Mouse (Mus musculus) forebrain, embryonic 13.5 days (tissue): Measurements from ENCODE around the gene Hnrnph3. TPM values are rescaled to one million over a fixed set of nuclear protein-coding genes. Genes with fewer than 3 reads are reported as not detected.

ENCODE experiments used
- ATAC-seq: fragments of 200-750 bp; cut with Nextera tagmentation; 2 replicates; pipeline ENCODE4 v1.8.0; 2017
- H3K27ac ChIP-seq: fragments of 300-500 bp; sonication (generic); 2 replicates; pipeline ENCODE4 v1.5.1; 2015; ENCODE audit warnings: inconsistent platforms, mild to moderate bottlenecking, moderate library complexity
- H3K27me3 ChIP-seq: fragments of 300-500 bp; sonication (generic); 2 replicates; pipeline ENCODE4 v1.6.1; 2015; ENCODE audit warnings: mild to moderate bottlenecking, inconsistent platforms
- H3K36me3 ChIP-seq: fragments of 300-500 bp; sonication (generic); 2 replicates; pipeline ENCODE4 v1.6.1; 2015; ENCODE audit warnings: mild to moderate bottlenecking, inconsistent platforms; ENCODE audit not compliant: poor library complexity, severe bottlenecking
- H3K4me1 ChIP-seq: fragments of 300-500 bp; sonication (generic); 2 replicates; pipeline ENCODE4 v1.6.1; 2015; ENCODE audit warnings: inconsistent platforms
- H3K4me2 ChIP-seq: fragments of 300-500 bp; sonication (generic); 2 replicates; pipeline ENCODE4 v1.6.1; 2015; ENCODE audit warnings: inconsistent platforms, mild to moderate bottlenecking, moderate library complexity
- H3K4me3 ChIP-seq: fragments of 300-500 bp; sonication (generic); 2 replicates; pipeline ENCODE4 v1.5.1; 2015; ENCODE audit warnings: mild to moderate bottlenecking, inconsistent platforms
- H3K9ac ChIP-seq: fragments of 300-500 bp; sonication (generic); 2 replicates; pipeline ENCODE4 v1.6.1; 2015; ENCODE audit warnings: mild to moderate bottlenecking, inconsistent platforms
- H3K9me3 ChIP-seq: fragments of 300-500 bp; sonication (generic); replicated peaks from 2 replicates; pipeline ENCODE4 v1.6.1; 2016; ENCODE audit warnings: inconsistent platforms
- WGBS: fragments of 180-500 bp; shearing (Covaris S2); methylation state at CpG from one replicate; pipeline ENCODE4 v1.1.7; 2015; 5-methylcytosine and 5-hydroxymethylcytosine counted together
- polyA plus RNA-seq: library from polyadenylated mRNA; unstranded; fragments of >200 nt; fragmentation: Nextera tagmentation; extraction: Ambion mirVana; gene quantifications from 2 replicates; pipeline ENCODE4 v1.2.1, GENCODE M21; 2015

Hnrnph3 gene
- polyA plus RNA-seq, 1 experiment from 2014 or later = 242 TPM

- no peak overlapping the region for H3K4me3 ChIP-seq
- peaks cover 94% of the 10 kb centered on the region for H3K36me3 ChIP-seq
- no peak overlapping the region for H3K9ac ChIP-seq
- ATAC-seq = peak; percentile 20
- H3K9me3 ChIP-seq = no peaks in the 10 kb centered on the region
- H3K27me3 ChIP-seq = no peaks in the 10 kb centered on the region
- 83% methylated on average over 4 of the region's 4 CpGs for WGBS
- H3K4me1 ChIP-seq = no peaks in the 10 kb centered on the region
- H3K27ac ChIP-seq = no peak overlapping the region
- H3K4me2 ChIP-seq = no peak overlapping the region
Measured at GRCm38 (mm10) chr10:63010268-63010667, 13.7 kb downstream of the Hnrnph3 start.

GRCm38 (mm10) chr10:63008193-63008592 lies 15.8 kb downstream of the Hnrnph3 start:
- no peaks in the 10 kb centered on the region for H3K9me3 ChIP-seq
- ATAC-seq = no peak
- peaks cover 95% of the 10 kb centered on the region for H3K36me3 ChIP-seq
- no peak overlapping the region for H3K4me2 ChIP-seq
- no peak overlapping the region for H3K4me3 ChIP-seq
- no peak overlapping the region for H3K27ac ChIP-seq
- 72% methylated on average over 3 of the region's 3 CpGs for WGBS
- no peaks in the 10 kb centered on the region for H3K27me3 ChIP-seq
- no peak overlapping the region for H3K9ac ChIP-seq
- no peaks in the 10 kb centered on the region for H3K4me1 ChIP-seq

DNA sequence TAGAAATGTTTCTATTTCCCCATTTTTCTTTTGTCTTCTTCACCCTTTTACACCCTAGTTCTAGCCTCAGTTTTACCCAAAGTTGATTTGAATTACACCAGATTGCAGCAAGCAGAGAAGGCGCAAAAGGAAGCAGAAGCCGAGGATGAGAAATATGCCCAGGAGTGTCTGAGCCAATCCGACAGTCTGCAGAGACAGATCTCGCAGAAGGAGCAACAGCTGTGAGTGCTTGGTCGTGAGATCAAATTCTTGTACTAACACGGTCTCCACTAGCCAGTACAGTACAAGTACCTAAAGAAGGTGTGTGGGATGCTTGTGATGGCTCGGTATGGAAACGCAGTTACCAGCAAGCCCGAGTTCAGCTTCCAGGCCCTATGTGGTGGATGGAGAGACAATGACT lies 19.5 kb downstream of the Hnrnph3 start:
- H3K9ac ChIP-seq = no peak overlapping the region
- no peak for ATAC-seq
- no peaks in the 10 kb centered on the region for H3K4me1 ChIP-seq
- H3K27me3 ChIP-seq = no peaks in the 10 kb centered on the region
- no peak overlapping the region for H3K27ac ChIP-seq
- no peak overlapping the region for H3K4me3 ChIP-seq
- H3K4me2 ChIP-seq = no peak overlapping the region
- no peaks in the 10 kb centered on the region for H3K9me3 ChIP-seq
- H3K36me3 ChIP-seq = peaks cover 95% of the 10 kb centered on the region
- 89% methylated on average over 9 of the region's 9 CpGs for WGBS

- no peak for ATAC-seq
- WGBS = 78% methylated on average over 9 of the region's 9 CpGs
- no peak overlapping the region for H3K4me2 ChIP-seq
Measured at GRCm38 (mm10) chr10:63003252-63003651, 20.8 kb downstream of the Hnrnph3 start.

DNA sequence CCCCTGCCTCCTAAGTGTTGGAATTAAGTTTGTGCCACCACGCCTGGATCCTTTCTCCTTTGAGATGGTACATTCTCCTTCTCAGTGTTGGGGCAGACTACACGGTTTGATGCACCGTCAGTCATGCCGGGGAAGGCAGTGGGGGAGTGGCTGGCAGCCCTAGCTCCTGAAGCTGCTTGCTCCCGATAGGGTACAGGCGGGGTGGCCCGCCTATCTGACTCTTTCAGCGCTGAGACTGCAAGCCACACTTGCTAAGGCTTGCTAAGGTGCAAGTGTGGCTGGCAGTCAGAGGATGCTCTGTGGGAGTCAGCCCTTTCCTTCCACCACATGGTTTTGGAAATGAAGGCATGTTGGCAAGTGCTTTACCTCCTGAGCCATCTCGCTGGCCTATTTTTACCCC lies 23.4 kb downstream of the Hnrnph3 start:
- no peak overlapping the region for H3K27ac ChIP-seq
- no peak overlapping the region for H3K4me3 ChIP-seq
- H3K36me3 ChIP-seq = peaks cover 95% of the 10 kb centered on the region
- no peak overlapping the region for H3K4me2 ChIP-seq
- H3K9ac ChIP-seq = no peak overlapping the region
- no peaks in the 10 kb centered on the region for H3K4me1 ChIP-seq
- no peak for ATAC-seq
- H3K27me3 ChIP-seq = no peaks in the 10 kb centered on the region
- no peaks in the 10 kb centered on the region for H3K9me3 ChIP-seq
- 76% methylated on average over 9 of the region's 9 CpGs for WGBS

More at GRCm38 (mm10) chr10:63003252-63003651, 20.8 kb downstream of the Hnrnph3 start:
- Histone ChIP-seq H3K27me3 (no peaks in the 10 kb centered on the region), H3K9me3 (no peaks in the 10 kb centered on the region), H3K4me1 (no peaks in the 10 kb centered on the region), H3K27ac (no peak overlapping the region), H3K9ac (no peak overlapping the region), H3K36me3 (peaks cover 96% of the 10 kb centered on the region), H3K4me3 (no peak overlapping the region)

DNA sequence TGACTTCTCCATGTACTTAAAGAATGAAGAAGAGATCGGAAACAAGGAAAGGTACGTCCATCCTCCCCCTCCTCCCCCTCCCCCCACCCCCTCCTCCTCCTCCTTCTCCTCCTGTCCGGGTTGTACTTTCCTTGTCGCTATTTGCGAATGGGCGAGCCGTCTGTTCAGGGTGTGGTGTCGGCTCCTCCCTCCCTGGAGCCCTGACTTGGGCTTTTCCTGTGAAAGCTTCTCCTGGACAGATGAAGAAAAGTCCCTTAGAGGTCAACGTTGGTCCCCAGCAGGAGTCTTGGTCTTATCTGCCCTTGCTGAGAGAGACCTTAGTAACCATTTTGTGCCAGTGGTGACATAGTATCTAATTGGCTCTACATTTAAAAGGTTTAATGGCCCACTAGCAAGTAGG lies 30.0 kb downstream of the Hnrnph3 start:
- Histone ChIP-seq H3K4me1 (no peaks in the 10 kb centered on the region), H3K9me3 (no peaks in the 10 kb centered on the region), H3K4me3 (no peak overlapping the region), H3K27me3 (no peaks in the 10 kb centered on the region), H3K36me3 (peaks cover 96% of the 10 kb centered on the region), H3K4me2 (no peak overlapping the region), H3K9ac (no peak overlapping the region), H3K27ac (no peak overlapping the region)
- WGBS = 88% methylated on average over 4 of the region's 9 CpGs
- no peak for ATAC-seq

DNA sequence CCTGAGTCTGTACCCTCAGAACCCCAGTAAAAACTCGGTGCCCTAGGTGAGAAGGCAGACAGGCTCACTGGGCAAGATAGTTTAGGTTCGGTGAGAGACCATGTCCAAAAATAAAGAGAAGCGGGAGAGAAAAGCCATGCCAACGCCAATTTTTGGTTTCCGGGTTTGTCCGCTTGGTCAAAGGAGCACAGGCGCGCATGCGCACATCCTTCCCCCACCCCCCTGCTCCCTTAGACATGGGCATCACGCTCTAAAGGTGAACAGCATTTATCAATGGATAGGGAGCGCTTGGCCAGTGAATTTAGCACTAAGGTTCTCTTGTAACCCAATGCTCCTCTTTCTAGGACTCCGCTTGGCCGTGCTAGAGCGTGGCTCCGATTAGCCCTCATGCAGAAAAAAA lies 33.4 kb downstream of the Hnrnph3 start:
- no peak overlapping the region for H3K4me3 ChIP-seq
- no peaks in the 10 kb centered on the region for H3K4me1 ChIP-seq
- H3K9ac ChIP-seq = no peak overlapping the region
- H3K27me3 ChIP-seq = no peaks in the 10 kb centered on the region
- H3K27ac ChIP-seq = no peak overlapping the region
- peaks cover 81% of the 10 kb centered on the region for H3K36me3 ChIP-seq
- ATAC-seq = no peak
- H3K9me3 ChIP-seq = no peaks in the 10 kb centered on the region
- WGBS = 92% methylated on average over 15 of the region's 15 CpGs
- no peak overlapping the region for H3K4me2 ChIP-seq

DNA sequence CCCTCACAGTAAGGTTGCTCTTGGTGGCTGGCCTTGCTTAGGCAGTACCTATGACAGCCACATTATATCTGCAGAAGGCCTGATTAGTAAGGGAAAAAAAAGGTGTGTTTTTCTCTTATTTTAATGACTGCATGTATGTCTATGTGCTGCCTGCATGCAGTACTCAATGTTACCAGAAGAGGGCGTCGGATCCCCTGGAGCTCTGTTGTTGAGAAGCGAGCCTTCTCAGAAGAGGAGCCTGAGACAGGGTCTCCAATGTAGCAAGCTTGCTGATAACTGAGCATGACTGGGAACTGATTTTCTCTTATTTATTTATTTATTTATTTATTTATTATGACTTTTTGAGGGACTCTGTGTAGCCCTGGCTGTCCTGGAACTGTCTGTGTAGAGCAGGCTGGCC lies 36.7 kb downstream of the Hnrnph3 start:
- Histone ChIP-seq H3K27ac (no peak overlapping the region), H3K36me3 (peaks cover 79% of the 10 kb centered on the region), H3K4me3 (no peak overlapping the region), H3K27me3 (no peaks in the 10 kb centered on the region), H3K4me2 (no peak overlapping the region), H3K4me1 (no peaks in the 10 kb centered on the region), H3K9me3 (no peaks in the 10 kb centered on the region), H3K9ac (no peak overlapping the region)
- no peak for ATAC-seq
- WGBS = 15% methylated on average over 3 of the region's 3 CpGs

- WGBS = 92% methylated on average over 6 of the region's 6 CpGs
- no peaks in the 10 kb centered on the region for H3K27me3 ChIP-seq
- ATAC-seq = no peak
- H3K9me3 ChIP-seq = no peaks in the 10 kb centered on the region
- peaks cover 12% of the 10 kb centered on the region for H3K4me1 ChIP-seq
- no peak overlapping the region for H3K4me3 ChIP-seq
- H3K9ac ChIP-seq = no peak overlapping the region
- no peak overlapping the region for H3K27ac ChIP-seq
- H3K36me3 ChIP-seq = peaks cover 51% of the 10 kb centered on the region
- H3K4me2 ChIP-seq = no peak overlapping the region
Measured at GRCm38 (mm10) chr10:62984495-62984894, 39.5 kb downstream of the Hnrnph3 start.

- no peak for ATAC-seq
- 96% methylated on average over 11 of the region's 11 CpGs for WGBS
- H3K9me3 ChIP-seq = no peaks in the 10 kb centered on the region
- H3K36me3 ChIP-seq = peaks cover 46% of the 10 kb centered on the region
- no peaks in the 10 kb centered on the region for H3K27me3 ChIP-seq
- H3K4me2 ChIP-seq = no peak overlapping the region
- H3K4me3 ChIP-seq = no peak overlapping the region
- peaks cover 13% of the 10 kb centered on the region for H3K4me1 ChIP-seq
- no peak overlapping the region for H3K27ac ChIP-seq
- no peak overlapping the region for H3K9ac ChIP-seq
Measured at GRCm38 (mm10) chr10:62984072-62984471, 39.9 kb downstream of the Hnrnph3 start.

DNA sequence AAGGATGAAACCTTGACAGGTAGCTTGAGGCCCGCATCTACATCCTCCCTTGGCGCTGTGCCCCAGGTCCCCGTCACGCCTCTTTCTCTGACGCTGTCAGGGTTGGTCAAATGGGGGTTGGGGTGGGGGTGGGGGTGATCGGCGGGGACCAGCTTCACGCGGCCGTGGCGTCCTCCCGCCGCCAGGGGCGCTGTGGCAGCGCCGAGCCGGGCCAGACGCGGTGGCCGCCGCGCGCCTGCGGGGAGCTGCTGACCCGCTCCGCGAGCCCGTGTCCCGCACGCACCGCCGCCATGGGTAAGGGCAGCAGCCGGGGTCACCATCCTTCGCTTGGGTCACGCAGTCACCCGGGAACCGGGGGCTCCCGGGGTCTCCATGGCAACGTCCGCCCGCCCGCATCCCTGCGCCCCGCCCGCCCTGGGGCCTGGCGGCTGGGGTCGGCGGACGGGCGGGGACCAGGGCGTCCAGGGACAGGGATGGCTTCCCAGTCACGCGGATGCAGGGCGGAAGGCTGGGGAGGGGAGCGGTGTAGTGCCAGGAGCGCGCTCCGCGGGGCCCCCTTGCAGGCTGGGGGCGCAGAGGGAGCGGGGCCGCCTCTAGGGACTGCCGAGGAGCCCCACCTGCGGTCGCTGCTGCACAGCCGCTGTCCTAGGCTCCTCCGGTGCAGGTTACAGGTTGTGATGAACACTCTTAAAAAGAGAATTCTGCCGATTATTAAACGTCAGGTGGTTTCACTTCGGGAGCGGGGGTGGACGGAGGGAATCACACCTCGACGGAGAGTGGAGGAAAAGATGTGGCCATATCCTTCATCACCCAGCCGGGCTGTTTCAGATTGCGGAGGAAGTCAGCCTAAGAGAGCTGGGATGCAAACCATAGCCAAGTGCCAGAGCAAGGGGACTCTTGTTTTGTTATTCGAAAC lies 43.7 kb downstream of the Hnrnph3 start, which contains the start of gene Rufy2:
TSS of gene Rufy2 (plus strand) at position 185 of the 916 bp plus-strand sequence.
- H3K4me3 ChIP-seq = peak within 1 kb of the TSS; percentile 88
- under 1% methylated on average over 64 of the region's 77 CpGs for WGBS
- peaks cover 34% of the 10 kb centered on the region for H3K36me3 ChIP-seq
- no peaks in the 10 kb centered on the region for H3K27me3 ChIP-seq
- peak within 1 kb of the TSS; percentile 79 for H3K27ac ChIP-seq
- H3K4me1 ChIP-seq = peaks cover 13% of the 10 kb centered on the region
- no peaks in the 10 kb centered on the region for H3K9me3 ChIP-seq
- H3K4me2 ChIP-seq = peak within 1 kb of the TSS; percentile 68
- H3K9ac ChIP-seq = peak within 1 kb of the TSS; percentile 90
- ATAC-seq = peak; percentile 95

DNA sequence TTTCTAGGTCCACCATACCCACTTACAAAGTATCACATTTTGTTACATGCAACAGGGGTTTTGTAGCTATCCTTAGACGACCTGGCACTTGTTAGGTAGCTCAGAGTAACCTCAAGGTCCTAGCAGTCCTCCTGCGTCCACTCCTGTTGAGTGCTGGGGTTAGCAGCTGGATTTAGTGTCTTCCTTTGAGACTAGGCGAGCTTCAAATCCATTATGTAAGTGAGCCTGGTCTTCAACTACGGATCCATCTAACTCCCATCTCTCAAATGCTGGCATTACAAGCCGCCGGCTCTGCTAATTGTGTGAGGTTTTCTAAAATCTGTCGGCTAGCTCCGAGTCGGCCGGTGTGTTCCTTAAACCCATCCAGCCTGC lies 44.4 kb downstream of the Hnrnph3 start:
- 5% methylated on average over 10 of the region's 10 CpGs for WGBS
- no peak; the same call in 1 of the 2 replicates for ATAC-seq
- peak overlapping the region; percentile 88 for H3K4me3 ChIP-seq
- peak overlapping the region; percentile 68 for H3K4me2 ChIP-seq
- H3K9ac ChIP-seq = peak overlapping the region; percentile 90
- H3K27ac ChIP-seq = no peak overlapping the region
- no peaks in the 10 kb centered on the region for H3K27me3 ChIP-seq
- peaks cover 28% of the 10 kb centered on the region for H3K36me3 ChIP-seq
- H3K4me1 ChIP-seq = peaks cover 13% of the 10 kb centered on the region
- no peaks in the 10 kb centered on the region for H3K9me3 ChIP-seq
